ENCODE assay signal across 10 mouse cellular contexts in genomic region chr6:61902715-61903114, GRCm38 (mm10).
DNase-seq lines count a peak whose midpoint lies in the region; ATAC-seq and TF ChIP-seq lines count a peak whose summit lies in the region.
"Had no signal": no experiment of that assay in that cellular context is flagged by ENCODE, and none has a peak within 500 bp of the region (broad histone marks: within the 10 kb centered on the region; RNA-seq: fewer than 3 reads in every experiment).

No protein-coding gene starts in this region.

- 20% methylated on average over 1 of the region's 1 CpGs for WGBS in intestine, postnatal 0 days
- WGBS in intestine, embryonic 15.5 days = 26% methylated on average over 1 of the region's 1 CpGs

- peak; percentile 1 for DNase-seq in adrenal gland, postnatal 10 days
- no peak for DNase-seq in adrenal gland, postnatal 25 days
- peak; percentile 3 for DNase-seq in thymus, postnatal 4 days
- no peak for DNase-seq in thymus, postnatal 0 days (ENCODE audit: low spot score)
- peak; percentile 17 for DNase-seq in retina, postnatal 1 day

- no peak overlapping the region for H3K4me3 ChIP-seq in intestine, postnatal 0 days (ENCODE audit: low read depth, low read length)
- no peak overlapping the region for H3K4me3 ChIP-seq in intestine, embryonic 15.5 days (replicated peaks)
- H3K4me3 ChIP-seq: hindbrain, embryonic 12.5 days; limb, embryonic 12.5 days had no signal

- H3K9me3 ChIP-seq in intestine, postnatal 0 days (ENCODE audit: control insufficient read depth) = no peaks in the 10 kb centered on the region
- no peaks in the 10 kb centered on the region for H3K9me3 ChIP-seq in intestine, embryonic 15.5 days
- H3K9me3 ChIP-seq: hindbrain, embryonic 12.5 days; limb, embryonic 12.5 days had no signal

- H3K4me2 ChIP-seq in intestine, postnatal 0 days (replicated peaks; ENCODE audit: low read depth) = no peak overlapping the region
- no peak overlapping the region for H3K4me2 ChIP-seq in intestine, embryonic 15.5 days (replicated peaks)
- H3K4me2 ChIP-seq: hindbrain, embryonic 12.5 days; limb, embryonic 12.5 days had no signal

- H3K27me3 ChIP-seq in intestine, postnatal 0 days (replicated peaks; ENCODE audit: control insufficient read depth, insufficient read depth, low read length) = no peaks in the 10 kb centered on the region
- no peaks in the 10 kb centered on the region for H3K27me3 ChIP-seq in intestine, embryonic 15.5 days (replicated peaks)
- H3K27me3 ChIP-seq: hindbrain, embryonic 12.5 days; limb, embryonic 12.5 days had no signal

- ATAC-seq in intestine, postnatal 0 days = no peak
- no peak for ATAC-seq in intestine, embryonic 15.5 days
- ATAC-seq in erythroblast, adult 5-6 weeks (replicated peaks; ENCODE audit: low FRiP score, poor library complexity, severe bottlenecking) = no peak

- H3K9ac ChIP-seq in intestine, postnatal 0 days (ENCODE audit: low read depth, low read length) = no peak overlapping the region
- no peak overlapping the region for H3K9ac ChIP-seq in intestine, embryonic 15.5 days
- H3K9ac ChIP-seq: hindbrain, embryonic 12.5 days; limb, embryonic 12.5 days had no signal

- no peaks in the 10 kb centered on the region for H3K4me1 ChIP-seq in intestine, postnatal 0 days (replicated peaks; ENCODE audit: control insufficient read depth, insufficient read depth, low read length)
- no peaks in the 10 kb centered on the region for H3K4me1 ChIP-seq in intestine, embryonic 15.5 days (replicated peaks)
- H3K4me1 ChIP-seq: hindbrain, embryonic 12.5 days; limb, embryonic 12.5 days had no signal

- H3K36me3 ChIP-seq in intestine, postnatal 0 days (ENCODE audit: control insufficient read depth, insufficient read depth) = no peaks in the 10 kb centered on the region
- no peaks in the 10 kb centered on the region for H3K36me3 ChIP-seq in intestine, embryonic 15.5 days
- H3K36me3 ChIP-seq: hindbrain, embryonic 12.5 days; limb, embryonic 12.5 days had no signal

- TF ChIP-seq CTCF in intestine, postnatal 0 days (IDR thresholded peaks at IDR 0.05; ENCODE audit: low read depth) = peak; percentile 61

- H3K27ac ChIP-seq in intestine, postnatal 0 days (ENCODE audit: low read depth, low read length) = no peak overlapping the region
- no peak overlapping the region for H3K27ac ChIP-seq in intestine, embryonic 15.5 days
- H3K27ac ChIP-seq: hindbrain, embryonic 12.5 days; limb, embryonic 12.5 days had no signal

Comparison
In these comparisons a context has a peak if more than half of its experiments do, and no peak if none do; other contexts are left out.
1. DNase-seq: peak in adrenal gland, postnatal 10 days (single experiment), thymus, postnatal 4 days (single experiment) and retina, postnatal 1 day (single experiment); none in adrenal gland, postnatal 25 days (single experiment) and thymus, postnatal 0 days (single experiment).